Mouse (Mus musculus) myocyte (in vitro differentiated cells): ENCODE results near the gene Wdr35.

Experiments used
- CEBPB ChIP-seq: IDR thresholded peaks from 2 replicates; pipeline ENCODE4 v1.6.1; 2011; ENCODE audit warnings: mild to moderate bottlenecking, moderate library complexity; ENCODE audit not compliant: poor library complexity, insufficient read depth, severe bottlenecking
- E2F4 ChIP-seq: IDR thresholded peaks from one replicate; pipeline ENCODE4 v1.6.1; 2011; ENCODE audit warnings: mild to moderate bottlenecking, control low read depth, moderate library complexity; ENCODE audit not compliant: insufficient read depth
- MAX ChIP-seq: IDR thresholded peaks from one replicate; pipeline ENCODE4 v1.6.1; 2011; ENCODE audit warnings: low read depth, mild to moderate bottlenecking, control low read depth
- MYOD1 ChIP-seq, 3 experiments: IDR thresholded peaks; one replicate each; pipeline ENCODE4 v1.6.1; 2011; ENCODE audit warnings: control low read depth in 2 of 3, low read depth in 2 of 3, mild to moderate bottlenecking in 2 of 3, moderate library complexity in 1 of 3; ENCODE audit not compliant: insufficient read length in 2 of 3, control insufficient read depth in 1 of 3
- MYOG ChIP-seq, 3 experiments: IDR thresholded peaks; one replicate each; pipeline ENCODE4 v1.6.1; 2011; ENCODE audit warnings: control low read depth in 2 of 3, low read depth in 2 of 3, mild to moderate bottlenecking in 2 of 3; ENCODE audit not compliant: insufficient read length in 2 of 3, control insufficient read depth in 1 of 3, insufficient read depth in 1 of 3
- POLR2A ChIP-seq: IDR thresholded peaks from one replicate; pipeline ENCODE4 v1.6.1; 2011; ENCODE audit warnings: low read depth, mild to moderate bottlenecking, control low read depth, moderate library complexity; ENCODE audit not compliant: insufficient read length
- POLR2AphosphoS2 ChIP-seq: IDR thresholded peaks from one replicate; pipeline ENCODE4 v1.6.1; 2011; ENCODE audit warnings: low read depth, control low read depth; ENCODE audit not compliant: insufficient read length
- REST ChIP-seq: IDR thresholded peaks from one replicate; pipeline ENCODE4 v1.6.1; 2011; ENCODE audit warnings: mild to moderate bottlenecking, control low read depth, moderate library complexity; ENCODE audit not compliant: insufficient read depth, insufficient read length
- TCF12 ChIP-seq: IDR thresholded peaks from one replicate; pipeline ENCODE4 v1.6.1; 2011; ENCODE audit warnings: mild to moderate bottlenecking, control low read depth; ENCODE audit not compliant: poor library complexity, insufficient read depth, severe bottlenecking
- TCF3 ChIP-seq: IDR thresholded peaks from one replicate; pipeline ENCODE4 v1.6.1; 2011; ENCODE audit warnings: low read depth, control low read depth; ENCODE audit not compliant: insufficient read length
- USF1 ChIP-seq: IDR thresholded peaks from one replicate; pipeline ENCODE4 v1.6.1; 2011; ENCODE audit warnings: low read depth, mild to moderate bottlenecking, control low read depth, moderate library complexity

DNA sequence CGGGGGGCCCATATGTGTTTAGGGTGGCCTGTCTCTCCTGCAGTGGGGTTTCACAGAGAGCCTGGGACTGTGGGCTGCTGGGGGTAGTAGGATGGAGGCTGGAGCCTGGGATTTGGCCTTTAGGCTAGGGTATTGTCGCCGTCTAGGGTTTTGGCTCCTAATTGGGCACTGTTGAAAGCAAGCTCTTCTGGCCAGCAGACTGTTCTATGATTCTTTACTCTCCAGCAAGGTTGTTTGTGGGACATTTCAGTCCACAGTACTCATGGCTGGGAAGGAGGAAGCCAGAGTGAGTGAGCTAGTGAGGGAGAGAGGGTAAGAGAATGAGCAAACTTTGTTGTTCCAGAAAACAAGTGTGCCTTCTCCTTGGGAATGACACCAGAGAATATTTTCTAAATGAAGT lies 85.8 kb downstream of the Wdr35 start:
- TF ChIP-seq USF1 = no peak
- no peak for TF ChIP-seq POLR2A
- TF ChIP-seq TCF12 = no peak
- TF ChIP-seq CEBPB = no peak
- no peak for TF ChIP-seq MAX
- no peak for TF ChIP-seq MYOD1 (IDR thresholded peaks at IDR 0.05; ENCODE audit: control insufficient read depth in 1 of 3, insufficient read length in 2 of 3, low read depth in 2 of 3)
- TF ChIP-seq E2F4 = no peak
- no peak for TF ChIP-seq POLR2AphosphoS2
- TF ChIP-seq TCF3 = no peak
- TF ChIP-seq MYOG (IDR thresholded peaks at IDR 0.05; ENCODE audit: control insufficient read depth in 1 of 3, insufficient read depth in 1 of 3, insufficient read length in 2 of 3, low read depth in 2 of 3) = no peak
- TF ChIP-seq REST = no peak
